Mouse (Mus musculus) hematopoietic multipotent progenitor cell, adult 10-12 weeks (in vitro differentiated cells): Measurements from ENCODE around the gene 1700074P13Rik. TPM values are rescaled to one million over a fixed set of nuclear protein-coding genes. Genes with fewer than 3 reads are reported as not detected.

Experiments used
- polyA plus RNA-seq: library from polyadenylated mRNA; stranded (reverse); fragments of >175 nt; gene quantifications from 2 replicates; pipeline ENCODE4 v1.2.3, GENCODE M21; 2012; ENCODE audit warnings: low replicate concordance

1700074P13Rik gene
- not detected in 2 replicates for polyA plus RNA-seq

GRCm38 (mm10) chr6:40940457-40940856 lies at the start of gene 1700074P13Rik:
TSS of gene 1700074P13Rik (minus strand) at chr6:40940557.

GRCm38 (mm10) chr6:40964454-40964853 lies 24.1 kb upstream of the 1700074P13Rik start, which contains the start of gene 1810009J06Rik:
TSS of gene 1810009J06Rik (plus strand) at chr6:40964754.

GRCm38 (mm10) chr6:40951770-40952169 lies 11.4 kb upstream of the 1700074P13Rik start, which contains the start of gene Gm4744:
TSS of gene Gm4744 (minus strand) at chr6:40951870.

GRCm38 (mm10) chr6:40900287-40900686 lies 40.1 kb downstream of the 1700074P13Rik start, which contains the start of gene Prss58:
TSS of gene Prss58 (minus strand) at chr6:40900387.

GRCm38 (mm10) chr6:40887394-40887793 lies 53.0 kb downstream of the 1700074P13Rik start, which contains the start of gene Moxd2:
TSS of gene Moxd2 (minus strand) at chr6:40887494.

Other genes with a start within 250 kb of the 1700074P13Rik start
- gene Moxd2, start 53.1 kb downstream of the 1700074P13Rik start, polyA plus RNA-seq: not detected in 2 replicates
- gene Prss58, start 40.2 kb downstream of the 1700074P13Rik start, polyA plus RNA-seq: not detected in 2 replicates
- not detected in 2 replicates for gene Gm4744, start 11.3 kb upstream of the 1700074P13Rik start, polyA plus RNA-seq
- gene 1810009J06Rik, start 24.2 kb upstream of the 1700074P13Rik start, polyA plus RNA-seq: not detected in 2 replicates
- not detected in 2 replicates for gene Gm2663, start 58.9 kb upstream of the 1700074P13Rik start, polyA plus RNA-seq
- gene 2210010C04Rik, start 95.0 kb upstream of the 1700074P13Rik start, polyA plus RNA-seq: 0.10 and 0.22 TPM in 2 replicates